Mouse (Mus musculus) MEL (cell line): ENCODE results near the gene Sowaha.

Experiments used
- CTCF ChIP-seq, 3 experiments: IDR thresholded peaks in 2 of 3; conservative IDR thresholded peaks in 1 of 3; 2 replicates each; pipeline ENCODE4 v1.5.1; 2011 to 2012; ENCODE audit warnings: low read length in 3 of 3, low read depth in 2 of 3, mild to moderate bottlenecking in 2 of 3, improper control_type of control experiment in 1 of 3, inconsistent platforms in 1 of 3, mixed read lengths in 1 of 3, moderate library complexity in 1 of 3; ENCODE audit not compliant: control insufficient read depth in 1 of 3, insufficient read depth in 1 of 3, poor library complexity in 1 of 3, severe bottlenecking in 1 of 3
- E2F4 ChIP-seq: IDR thresholded peaks from 2 replicates; pipeline ENCODE4 v1.6.1; 2011; ENCODE audit warnings: low read depth, low read length, improper control_type of control experiment, borderline replicate concordance
- EP300 ChIP-seq, 2 experiments: IDR thresholded peaks; 2 replicates each; pipeline ENCODE4 v1.6.1; 2011; ENCODE audit warnings: improper control_type of control experiment in 2 of 2, low read length in 2 of 2, low read depth in 1 of 2, mild to moderate bottlenecking in 1 of 2
- ETS1 ChIP-seq: IDR thresholded peaks from 2 replicates; pipeline ENCODE4 v1.6.1; 2012; ENCODE audit warnings: low read depth, mild to moderate bottlenecking, inconsistent platforms, low read length, improper control_type of control experiment, moderate library complexity
- MAX ChIP-seq: IDR thresholded peaks from 2 replicates; pipeline ENCODE4 v1.6.1; 2011; ENCODE audit warnings: low read length, improper control_type of control experiment
- POLR2A ChIP-seq, 2 experiments: IDR thresholded peaks; 2 replicates each; pipeline ENCODE4 v1.6.1; 2011 to 2012; ENCODE audit warnings: low read length in 2 of 2, mild to moderate bottlenecking in 2 of 2, control low read depth in 1 of 2, improper control_type of control experiment in 1 of 2, low read depth in 1 of 2, moderate library complexity in 1 of 2; ENCODE audit not compliant: control insufficient read depth in 1 of 2, insufficient read depth in 1 of 2, poor library complexity in 1 of 2
- SIN3A ChIP-seq: IDR thresholded peaks from 2 replicates; pipeline ENCODE4 v1.6.1; 2012; ENCODE audit warnings: low read length, improper control_type of control experiment, inconsistent platforms
- TBP ChIP-seq: IDR thresholded peaks from 2 replicates; pipeline ENCODE4 v1.8.0; 2011; ENCODE audit warnings: low read depth, low read length, improper control_type of control experiment
- ZC3H11A ChIP-seq: IDR thresholded peaks from 2 replicates; pipeline ENCODE4 v1.6.1; 2012; ENCODE audit warnings: low read depth, mild to moderate bottlenecking, inconsistent platforms, low read length, improper control_type of control experiment
- ZMIZ1 ChIP-seq: IDR thresholded peaks from 2 replicates; pipeline ENCODE4 v1.6.1; 2012; ENCODE audit warnings: low read depth, mild to moderate bottlenecking, inconsistent platforms, low read length, improper control_type of control experiment, moderate library complexity
- ZNF384 ChIP-seq: IDR thresholded peaks from 2 replicates; pipeline ENCODE4 v1.6.1; 2012; ENCODE audit warnings: low read depth, mild to moderate bottlenecking, inconsistent platforms, low read length, improper control_type of control experiment

DNA sequence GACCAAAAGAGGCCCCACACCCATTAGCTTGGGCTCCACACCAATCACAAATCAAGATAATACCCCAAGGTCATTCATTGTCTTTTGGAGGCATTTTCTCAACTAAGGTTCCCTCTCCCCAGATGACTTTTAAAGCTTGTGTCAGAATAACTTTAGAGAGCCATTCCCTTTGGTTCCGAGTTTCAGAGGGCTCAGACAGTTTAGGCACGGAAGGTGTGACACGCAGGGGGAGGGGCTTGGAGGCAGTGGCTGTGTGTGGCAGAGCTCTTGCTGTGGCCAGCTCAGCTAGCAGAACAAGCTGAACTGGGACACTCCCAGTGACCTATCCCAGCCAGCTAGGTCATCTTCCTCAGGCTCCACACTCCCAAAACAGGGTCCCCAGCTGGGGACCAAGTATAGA lies 28.5 kb upstream of the Sowaha start:
- TF ChIP-seq ZC3H11A, result no peak
- no peak for TF ChIP-seq CTCF (IDR thresholded peaks at IDR 0.05 in 2 of 3, conservative IDR thresholded peaks at IDR 0.05 in 1 of 3; ENCODE audit: control insufficient read depth in 1 of 3, insufficient read depth in 1 of 3, low read depth in 2 of 3, low read length in 3 of 3, poor library complexity in 1 of 3, severe bottlenecking in 1 of 3)
- no peak for TF ChIP-seq ZNF384
- no peak for TF ChIP-seq TBP
- TF ChIP-seq SIN3A, result no peak
- TF ChIP-seq EP300 (IDR thresholded peaks at IDR 0.05; ENCODE audit: low read depth in 1 of 2, low read length in 2 of 2), result no peak
- TF ChIP-seq ZMIZ1, result no peak
- no peak for TF ChIP-seq POLR2A (IDR thresholded peaks at IDR 0.05; ENCODE audit: control insufficient read depth in 1 of 2, insufficient read depth in 1 of 2, low read depth in 1 of 2, low read length in 2 of 2, poor library complexity in 1 of 2)
- no peak for TF ChIP-seq E2F4
- no peak for TF ChIP-seq ETS1
- no peak for TF ChIP-seq MAX
